Mouse (Mus musculus): ENCODE results near the gene Cnr2. TPM values are rescaled to one million over a fixed set of nuclear protein-coding genes. Genes with fewer than 3 reads are reported as not detected.
A peak's percentile ranks its signal among the peaks of the same experiment; 100 is the strongest.

Gene Cnr2
- total and polyA plus RNA-seq, 3 experiments: 0.23 to 0.88 (median 0.59) TPM

DNA sequence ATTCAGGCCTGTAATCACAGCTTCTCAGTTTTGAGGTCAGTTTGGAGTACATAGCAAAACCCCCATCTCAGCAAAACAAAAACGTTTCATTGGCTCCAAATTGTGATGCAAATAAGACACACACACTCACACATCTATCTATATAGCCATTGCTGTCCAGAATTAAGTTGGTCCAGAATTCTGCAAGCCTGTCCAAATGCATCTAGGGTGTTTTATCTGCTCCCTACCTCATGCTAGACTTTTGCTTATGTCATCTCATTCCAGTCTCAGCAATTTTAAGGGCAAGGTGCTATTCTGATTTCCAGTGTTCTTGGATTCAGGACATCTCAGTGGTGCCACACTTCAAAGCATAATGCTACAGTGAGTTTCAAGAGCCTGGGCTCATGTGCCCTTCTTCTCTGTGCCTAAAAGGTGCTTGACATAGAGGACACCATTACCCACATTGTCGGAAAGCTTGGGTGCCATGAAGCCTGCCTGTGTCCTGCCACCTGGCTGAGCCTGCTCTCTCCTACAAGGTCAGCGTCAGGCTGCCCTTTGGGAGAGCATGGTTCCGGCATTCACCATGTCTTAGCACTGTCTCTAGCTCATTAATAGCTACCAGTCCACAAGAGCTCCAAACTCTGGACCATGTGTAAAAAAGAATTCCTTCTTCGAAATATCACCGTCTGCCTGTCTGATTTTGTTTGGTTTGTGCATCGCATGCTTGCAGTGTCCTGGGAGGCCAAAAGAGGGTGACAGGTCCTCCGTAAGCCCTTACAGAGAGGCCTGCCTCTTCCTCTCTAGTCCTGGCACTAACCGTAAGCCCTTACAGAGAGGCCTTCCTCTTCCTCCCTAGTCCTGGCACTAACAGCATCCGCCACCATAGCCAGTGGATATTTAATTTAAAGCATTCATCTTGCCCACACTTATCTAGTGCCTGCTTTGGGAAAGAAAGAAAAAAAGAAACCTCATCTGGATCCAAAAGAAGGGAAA, 20.3 kb upstream of the Cnr2 start:
- intact Hi-C loops (cut with DNase I): loop anchor here (5.0 kb wide), 3 partner anchors 38 to 168 kb away; no protein-coding TSS in a partner anchor
- peak overlapping the region; percentile 100 for H3K27ac ChIP-seq
- H3K79me2 ChIP-seq (replicated peaks; ENCODE audit: control insufficient read depth, insufficient read depth, low read length): no peaks in the 10 kb centered on the region
- WGBS: 67% methylated on average over 10 of the region's 10 CpGs
- DNase-seq: no peak
- H3K36me3 ChIP-seq (ENCODE audit: control insufficient read depth, insufficient read depth, low read length): peaks cover 37% of the 10 kb centered on the region
- TF ChIP-seq CTCF (IDR thresholded peaks at IDR 0.05) (no peak), POLR2A (IDR thresholded peaks at IDR 0.05; ENCODE audit: insufficient read depth, low read depth, low read length) (no peak), EP300 (IDR thresholded peaks at IDR 0.05; ENCODE audit: insufficient read depth, low read depth, low read length) (no peak)
- no peak overlapping the region; the same call in 1 of the 2 replicates for H3K4me3 ChIP-seq
- peak overlapping the region; percentile 4; the same call in 1 of the 2 replicates for H3K9ac ChIP-seq (ENCODE audit: low read depth, low read length)
- peaks cover 22% of the 10 kb centered on the region for H3K4me1 ChIP-seq (ENCODE audit: control insufficient read depth, insufficient read depth, low read length)
- no peaks in the 10 kb centered on the region for H3K27me3 ChIP-seq (ENCODE audit: control insufficient read depth, insufficient read depth, low read length)

DNA sequence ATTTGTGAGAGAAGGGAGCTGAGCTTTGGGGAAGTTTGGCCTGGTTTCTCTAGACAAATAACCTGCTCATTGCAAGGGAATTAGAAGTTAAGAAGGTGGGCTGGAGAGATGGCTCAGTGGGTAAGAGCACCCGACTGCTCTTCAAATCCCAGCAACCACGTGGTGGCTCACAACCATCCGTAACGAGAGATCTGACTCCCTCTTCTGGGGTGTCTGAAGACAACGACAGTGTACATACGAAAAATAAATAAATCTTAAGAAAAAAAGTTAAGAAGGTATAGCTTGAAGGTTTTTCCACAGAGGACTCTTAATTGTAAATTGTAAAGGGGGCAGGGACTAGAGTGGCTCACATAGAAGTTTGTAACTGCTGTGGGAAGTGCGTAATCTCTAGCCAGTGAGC, 19.6 kb upstream of the Cnr2 start:
- H3K79me2 ChIP-seq (replicated peaks; ENCODE audit: control insufficient read depth, insufficient read depth, low read length): no peaks in the 10 kb centered on the region
- H3K9ac ChIP-seq (ENCODE audit: low read depth, low read length): peak overlapping the region; percentile 60
- H3K27ac ChIP-seq: peak overlapping the region; percentile 100
- TF ChIP-seq CTCF (IDR thresholded peaks at IDR 0.05) (no peak), EP300 (IDR thresholded peaks at IDR 0.05; ENCODE audit: insufficient read depth, low read depth, low read length) (no peak)
- DNase-seq: peak in 1 of 2 experiments; percentile 30
- no peak overlapping the region; the same call in 1 of the 2 replicates for H3K4me3 ChIP-seq
- 36% methylated on average over 7 of the region's 7 CpGs for WGBS
- peaks cover 22% of the 10 kb centered on the region for H3K4me1 ChIP-seq (ENCODE audit: control insufficient read depth, insufficient read depth, low read length)
- H3K36me3 ChIP-seq (ENCODE audit: control insufficient read depth, insufficient read depth, low read length): peaks cover 34% of the 10 kb centered on the region
- no peaks in the 10 kb centered on the region for H3K27me3 ChIP-seq (ENCODE audit: control insufficient read depth, insufficient read depth, low read length)
- intact Hi-C loops (cut with DNase I): loop anchor here (5.0 kb wide), 2 partner anchors 58 to 168 kb away; no protein-coding TSS in a partner anchor

DNA sequence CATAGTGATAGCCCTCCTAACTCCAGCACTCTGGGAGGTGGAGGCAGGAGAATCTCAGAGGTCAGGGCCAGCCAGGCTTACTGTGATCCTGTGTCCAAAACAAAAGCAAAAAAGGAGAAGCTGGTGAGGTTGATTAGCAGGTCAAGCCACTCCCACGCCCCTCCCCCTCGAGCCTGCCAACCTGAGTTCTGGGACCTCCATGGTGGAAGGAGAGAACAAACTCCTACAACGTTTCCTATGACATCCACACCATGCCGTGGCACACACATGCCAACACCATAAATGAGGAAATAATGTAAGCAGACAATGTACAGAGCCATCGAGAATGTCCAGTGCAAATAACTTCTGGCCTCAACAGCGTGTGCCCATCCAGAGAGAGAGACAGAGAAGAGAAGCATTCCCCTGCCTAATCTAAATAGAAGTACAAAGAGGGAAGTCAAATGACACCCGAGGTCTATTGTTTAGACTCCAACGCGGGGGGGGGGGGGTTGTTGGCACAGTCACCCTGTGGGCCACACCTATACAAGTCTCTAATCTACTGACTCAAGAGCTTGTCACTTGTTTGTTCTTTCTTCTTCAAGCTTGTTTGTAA, 19.1 kb upstream of the Cnr2 start:
- H3K36me3 ChIP-seq (ENCODE audit: control insufficient read depth, insufficient read depth, low read length): peaks cover 29% of the 10 kb centered on the region
- H3K27ac ChIP-seq: peak overlapping the region; percentile 100
- peak overlapping the region; percentile 60 for H3K9ac ChIP-seq (ENCODE audit: low read depth, low read length)
- peaks cover 18% of the 10 kb centered on the region for H3K4me1 ChIP-seq (ENCODE audit: control insufficient read depth, insufficient read depth, low read length)
- WGBS: 5% methylated on average over 9 of the region's 9 CpGs
- no peaks in the 10 kb centered on the region for H3K27me3 ChIP-seq (ENCODE audit: control insufficient read depth, insufficient read depth, low read length)
- DNase-seq: peak; percentile 69 to 77
- peak overlapping the region; percentile 15 for H3K4me3 ChIP-seq
- no peaks in the 10 kb centered on the region for H3K79me2 ChIP-seq (replicated peaks; ENCODE audit: control insufficient read depth, insufficient read depth, low read length)
- TF ChIP-seq POLR2A (IDR thresholded peaks at IDR 0.05; ENCODE audit: insufficient read depth, low read depth, low read length) (peak; percentile 12; the same call in 1 of the 2 replicates), CTCF (IDR thresholded peaks at IDR 0.05) (no peak)
- intact Hi-C loops (cut with DNase I): loop anchor here (5.0 kb wide), 2 partner anchors 59 to 169 kb away; no protein-coding TSS in a partner anchor

DNA sequence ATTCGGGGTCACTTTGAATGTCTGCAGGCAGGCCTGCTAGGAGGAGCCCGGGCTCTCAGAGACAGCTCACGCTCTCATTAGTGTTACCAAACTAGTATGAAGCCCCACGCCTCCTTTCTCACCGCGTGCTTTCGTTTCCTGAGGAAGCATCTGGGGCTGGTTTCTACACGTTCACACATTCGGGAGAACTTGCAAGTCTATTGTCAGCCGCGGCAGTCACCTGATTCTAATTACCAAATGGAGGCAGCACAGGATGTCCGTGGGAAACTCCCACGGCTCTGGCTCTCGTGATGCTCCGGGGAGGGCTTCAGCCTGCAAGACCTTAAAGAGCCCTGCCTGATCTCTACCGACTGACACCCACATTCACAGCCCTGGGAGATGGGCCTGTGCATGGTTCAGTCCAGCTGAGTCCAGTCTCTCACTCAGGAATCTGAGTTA, 18.6 kb upstream of the Cnr2 start:
- Histone ChIP-seq H3K4me3 (peak overlapping the region; percentile 15), H3K9ac (ENCODE audit: low read depth, low read length) (peak overlapping the region; percentile 60), H3K27ac (peak overlapping the region; percentile 100), H3K27me3 (ENCODE audit: control insufficient read depth, insufficient read depth, low read length) (no peaks in the 10 kb centered on the region), H3K4me1 (ENCODE audit: control insufficient read depth, insufficient read depth, low read length) (peaks cover 18% of the 10 kb centered on the region), H3K36me3 (ENCODE audit: control insufficient read depth, insufficient read depth, low read length) (peaks cover 26% of the 10 kb centered on the region), H3K79me2 (replicated peaks; ENCODE audit: control insufficient read depth, insufficient read depth, low read length) (no peaks in the 10 kb centered on the region)
- under 1% methylated on average over 16 of the region's 16 CpGs for WGBS
- intact Hi-C loops (cut with DNase I): loop anchor here (1.0 to 5.0 kb wide), 3 partner anchors 59 to 169 kb away; no protein-coding TSS in a partner anchor
- TF ChIP-seq EP300 (IDR thresholded peaks at IDR 0.05; ENCODE audit: insufficient read depth, low read depth, low read length) (peak; percentile 99), POLR2A (IDR thresholded peaks at IDR 0.05; ENCODE audit: insufficient read depth, low read depth, low read length) (peak; percentile 73), CTCF (IDR thresholded peaks at IDR 0.05) (no peak)
- DNase-seq: peak; percentile 86 to 91

DNA sequence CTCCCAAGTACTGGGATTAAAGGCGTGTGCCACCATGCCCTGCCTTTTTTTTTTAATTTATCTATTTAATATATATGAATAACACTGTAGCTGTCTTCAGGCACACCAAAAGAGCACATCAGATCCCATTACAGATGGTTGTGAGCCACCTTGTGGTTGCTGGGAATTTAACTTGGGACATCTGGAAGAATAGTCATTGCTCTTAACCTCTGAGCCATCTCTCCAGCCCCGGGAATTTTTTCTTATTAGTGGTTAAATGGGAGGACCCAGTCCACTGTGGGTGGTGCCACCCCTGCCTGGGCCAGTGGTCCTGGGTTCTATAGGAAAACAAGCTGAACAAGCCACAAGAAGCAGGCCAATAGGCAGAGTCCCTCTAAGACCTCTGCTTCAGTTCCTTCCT, 17.5 kb upstream of the Cnr2 start:
- no peak for TF ChIP-seq POLR2A (IDR thresholded peaks at IDR 0.05; ENCODE audit: insufficient read depth, low read depth, low read length)
- TF ChIP-seq CTCF (IDR thresholded peaks at IDR 0.05): peak; percentile 70
- no peak for TF ChIP-seq EP300 (IDR thresholded peaks at IDR 0.05; ENCODE audit: insufficient read depth, low read depth, low read length)
- H3K27me3 ChIP-seq (ENCODE audit: control insufficient read depth, insufficient read depth, low read length): no peaks in the 10 kb centered on the region
- intact Hi-C loops (cut with DNase I): loop anchor here (1.0 to 5.0 kb wide), 3 partner anchors 60 to 170 kb away; no protein-coding TSS in a partner anchor
- no peak overlapping the region; the same call in 1 of the 2 replicates for H3K27ac ChIP-seq
- 35% methylated on average over 2 of the region's 2 CpGs for WGBS
- H3K9ac ChIP-seq (ENCODE audit: low read depth, low read length): no peak overlapping the region
- no peaks in the 10 kb centered on the region for H3K79me2 ChIP-seq (replicated peaks; ENCODE audit: control insufficient read depth, insufficient read depth, low read length)
- peaks cover 15% of the 10 kb centered on the region for H3K36me3 ChIP-seq (ENCODE audit: control insufficient read depth, insufficient read depth, low read length)
- H3K4me3 ChIP-seq: no peak overlapping the region
- peak in 1 of 2 experiments; percentile 41 for DNase-seq
- peaks cover 17% of the 10 kb centered on the region for H3K4me1 ChIP-seq (ENCODE audit: control insufficient read depth, insufficient read depth, low read length)
